Mouse (Mus musculus) small intestine, adult 2 months (tissue): Measurements from ENCODE around the gene Castor1.

ENCODE experiments used
- CTCF ChIP-seq: fragments of 200-500 bp; IDR thresholded peaks from 2 replicates; pipeline ENCODE4 v1.5.1; 2012; ENCODE audit warnings: low read depth, mild to moderate bottlenecking, control low read depth, inconsistent platforms, low read length, moderate library complexity, mixed read lengths; ENCODE audit not compliant: insufficient replicate concordance, insufficient read length; ENCODE audit errors: extremely low read depth
- POLR2A ChIP-seq: fragments of 200-500 bp; IDR thresholded peaks from 2 replicates; pipeline ENCODE4 v1.6.1; 2012; ENCODE audit warnings: low read depth, mild to moderate bottlenecking, control low read depth, inconsistent platforms, low read length, moderate library complexity

DNA sequence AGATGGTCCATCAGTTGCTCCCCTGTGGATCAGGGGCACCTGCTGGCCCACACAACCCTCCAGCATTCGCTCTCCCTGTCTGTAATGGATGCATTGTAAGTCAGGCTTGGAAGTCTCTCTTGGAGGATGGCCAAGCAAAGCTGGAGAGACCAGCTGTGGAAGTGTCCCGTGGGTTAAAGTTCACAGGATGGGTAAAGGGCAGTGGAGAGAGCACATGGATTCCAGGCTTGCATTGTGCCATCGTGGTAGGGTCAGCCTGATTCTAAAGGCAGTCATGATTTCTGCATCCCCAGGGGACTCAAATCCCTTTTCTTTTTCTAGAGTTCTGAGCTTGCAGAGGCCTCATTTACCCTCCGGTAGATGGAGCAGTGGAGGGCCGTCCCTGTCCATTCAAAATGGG, 39.7 kb downstream of the Castor1 start:
- no peak for TF ChIP-seq POLR2A
- TF ChIP-seq CTCF, result no peak
